Mouse (Mus musculus): ENCODE results near the gene Ip6k2. TPM values are rescaled to one million over a fixed set of nuclear protein-coding genes. Genes with fewer than 3 reads are reported as not detected.

Gene Ip6k2
- polyA plus RNA-seq (2015; fragmentation: Nextera tagmentation; extraction: Ambion mirVana), result 183 and 224 TPM in 2 replicates

DNA sequence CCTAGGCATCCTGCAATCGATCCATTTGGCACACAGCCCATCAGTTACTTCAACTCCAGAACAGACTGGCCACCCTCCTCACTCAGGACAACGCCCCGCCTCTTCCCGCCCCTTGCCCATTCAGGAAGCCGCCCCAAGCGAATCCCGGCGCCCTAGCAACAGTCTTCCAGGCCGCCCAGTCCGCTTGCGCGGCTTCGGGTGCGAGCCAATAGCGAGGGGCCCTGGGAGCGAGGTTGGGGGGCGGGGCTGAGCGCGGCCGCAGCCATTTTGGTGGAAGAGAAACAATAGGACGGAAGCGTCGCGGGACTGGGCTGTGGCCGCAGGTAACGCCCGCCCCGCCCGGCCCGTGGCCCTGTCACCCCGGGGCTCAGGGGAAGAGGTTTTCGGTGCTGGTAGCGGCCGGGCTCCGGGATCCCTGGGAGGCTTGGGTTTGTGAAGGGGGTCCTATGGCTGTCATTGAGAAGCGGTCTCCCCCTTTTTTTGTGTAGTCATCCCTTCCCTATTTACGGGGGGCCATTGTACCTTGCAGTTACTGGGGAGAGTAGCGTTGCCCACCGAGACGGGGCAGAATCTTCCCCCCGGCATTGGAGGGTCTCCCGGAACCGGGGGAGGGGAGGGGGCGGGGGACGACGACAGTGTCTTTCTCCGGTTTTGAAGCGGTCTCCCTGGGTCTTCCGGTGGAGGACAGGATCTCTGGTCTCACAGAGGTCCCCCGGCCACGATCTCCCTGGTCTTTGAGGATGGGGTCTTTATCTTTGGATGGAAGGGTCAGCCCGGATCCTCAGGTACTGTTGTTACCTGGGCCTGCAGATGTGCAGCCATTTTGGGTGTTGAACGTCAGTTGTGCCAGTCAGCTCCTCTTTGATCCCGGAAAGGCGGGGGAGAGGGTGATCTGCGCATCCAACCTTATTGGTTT, at the start of gene Ip6k2:
Gene Ip6k2 (plus strand): TSS at position 249 of the 916 bp plus-strand sequence.
- WGBS, result 0% methylated on average over 51 of the region's 56 CpGs
- peak; percentile 99 for ATAC-seq

DNA sequence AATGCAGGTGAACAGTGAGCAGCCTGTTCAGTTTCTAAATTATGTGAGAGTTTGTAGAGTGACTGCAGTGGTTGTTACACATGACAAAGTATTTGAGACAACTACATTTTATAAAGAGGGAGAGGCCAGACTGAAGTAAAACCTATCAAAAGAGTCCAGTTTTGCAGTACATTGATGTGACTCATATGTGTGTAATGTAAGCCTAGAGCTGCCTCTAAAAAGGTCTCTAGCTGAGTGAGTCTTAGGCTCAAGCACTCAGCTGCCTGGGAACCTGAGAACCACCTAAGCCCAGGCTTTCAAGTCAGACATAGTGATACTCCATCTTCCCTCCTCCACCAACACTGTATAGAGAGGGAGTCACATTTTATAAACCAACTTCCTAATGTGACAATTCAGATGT, 49.0 kb upstream of the Ip6k2 start:
- Histone ChIP-seq H3K4me2 (ENCODE audit: low read length) (no peak overlapping the region), H3K9me3 (ENCODE audit: control insufficient read depth, low read length) (no peaks in the 10 kb centered on the region), H3K27me3 (replicated peaks; ENCODE audit: control insufficient read depth, insufficient read depth, low read length) (no peaks in the 10 kb centered on the region), H3K36me3 (ENCODE audit: control insufficient read depth, insufficient read depth) (no peaks in the 10 kb centered on the region; the same call in 1 of the 2 replicates), H3K4me1 (replicated peaks; ENCODE audit: control insufficient read depth, insufficient read depth, low read length) (no peaks in the 10 kb centered on the region), H3K9ac (replicated peaks; ENCODE audit: low read depth, low read length) (no peak overlapping the region), H3K27ac (ENCODE audit: low read length) (no peak overlapping the region), H3K4me3 (replicated peaks; ENCODE audit: low read length) (no peak overlapping the region)
- no peak for ATAC-seq

More for the DNA sequence above, at the start of gene Ip6k2:
- Histone ChIP-seq H3K9me3 (ENCODE audit: control insufficient read depth, low read length) (no peaks in the 10 kb centered on the region), H3K36me3 (ENCODE audit: control insufficient read depth, insufficient read depth) (no peaks in the 10 kb centered on the region), H3K4me1 (replicated peaks; ENCODE audit: control insufficient read depth, insufficient read depth, low read length) (peaks cover 39% of the 10 kb centered on the region), H3K27me3 (replicated peaks; ENCODE audit: control insufficient read depth, insufficient read depth, low read length) (no peaks in the 10 kb centered on the region), H3K9ac (replicated peaks; ENCODE audit: low read depth, low read length) (peak within 1 kb of the TSS; percentile 100), H3K4me3 (replicated peaks; ENCODE audit: low read length) (peak within 1 kb of the TSS; percentile 94), H3K4me2 (ENCODE audit: low read length) (peak within 1 kb of the TSS; percentile 78), H3K27ac (ENCODE audit: low read length) (peak within 1 kb of the TSS; percentile 97)

DNA sequence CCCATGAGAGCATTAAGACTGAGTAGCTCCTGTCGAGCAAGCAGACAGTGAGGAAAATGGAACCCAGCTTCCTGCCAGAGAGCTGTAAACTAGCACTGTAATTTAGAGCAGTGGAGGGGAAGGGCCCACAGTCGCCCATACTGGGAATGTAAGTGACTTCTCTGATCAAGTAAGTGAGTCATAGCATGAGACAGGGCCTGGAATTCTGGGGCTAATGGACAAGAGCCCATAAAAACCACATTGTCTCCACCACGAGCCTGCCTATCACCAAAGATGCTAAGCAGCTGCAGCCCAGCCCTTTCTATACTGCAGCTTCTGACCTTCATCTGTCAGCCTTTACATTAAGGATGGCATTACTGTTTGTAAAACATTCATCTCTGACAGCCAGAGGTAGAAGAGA, 44.4 kb upstream of the Ip6k2 start:
- WGBS, result 65% methylated on average over 3 of the region's 3 CpGs

DNA sequence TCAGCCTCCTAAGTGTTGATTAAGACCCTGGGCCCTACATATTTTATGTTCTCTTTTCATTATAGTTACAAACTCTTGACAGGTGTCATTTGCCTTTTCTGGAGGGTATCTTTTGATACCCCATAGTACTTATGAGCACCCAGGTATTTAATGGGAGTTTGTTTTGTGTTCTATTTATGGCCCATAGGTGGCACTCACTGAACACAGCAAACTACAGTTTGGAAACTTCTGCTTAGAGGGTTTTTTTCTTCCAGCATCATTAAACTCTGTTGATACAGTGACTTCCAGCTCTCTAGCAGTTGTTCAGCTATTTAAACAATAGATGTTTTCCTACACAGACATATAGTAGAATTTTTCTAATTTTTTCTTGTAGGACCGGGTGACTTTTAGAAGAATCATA, 43.5 kb upstream of the Ip6k2 start:
- no peak for ATAC-seq
- Histone ChIP-seq H3K9me3 (ENCODE audit: control insufficient read depth, low read length) (no peaks in the 10 kb centered on the region), H3K36me3 (ENCODE audit: control insufficient read depth, insufficient read depth) (peaks cover 26% of the 10 kb centered on the region), H3K4me3 (replicated peaks; ENCODE audit: low read length) (no peak overlapping the region), H3K27ac (ENCODE audit: low read length) (no peak overlapping the region), H3K4me2 (ENCODE audit: low read length) (no peak overlapping the region), H3K4me1 (replicated peaks; ENCODE audit: control insufficient read depth, insufficient read depth, low read length) (no peaks in the 10 kb centered on the region), H3K27me3 (replicated peaks; ENCODE audit: control insufficient read depth, insufficient read depth, low read length) (no peaks in the 10 kb centered on the region), H3K9ac (replicated peaks; ENCODE audit: low read depth, low read length) (no peak overlapping the region)
- 93% methylated on average over 1 of the region's 1 CpGs for WGBS

More for the DNA sequence above, 44.4 kb upstream of the Ip6k2 start:
- H3K9me3 ChIP-seq (ENCODE audit: control insufficient read depth, low read length), result no peaks in the 10 kb centered on the region
- no peak overlapping the region for H3K9ac ChIP-seq (replicated peaks; ENCODE audit: low read depth, low read length)
- no peak for ATAC-seq
- no peaks in the 10 kb centered on the region for H3K27me3 ChIP-seq (replicated peaks; ENCODE audit: control insufficient read depth, insufficient read depth, low read length)
- H3K4me3 ChIP-seq (replicated peaks; ENCODE audit: low read length), result no peak overlapping the region
- no peak overlapping the region for H3K27ac ChIP-seq (ENCODE audit: low read length)
- H3K36me3 ChIP-seq (ENCODE audit: control insufficient read depth, insufficient read depth), result peaks cover 21% of the 10 kb centered on the region
- H3K4me2 ChIP-seq (ENCODE audit: low read length), result no peak overlapping the region
- no peaks in the 10 kb centered on the region for H3K4me1 ChIP-seq (replicated peaks; ENCODE audit: control insufficient read depth, insufficient read depth, low read length)

DNA sequence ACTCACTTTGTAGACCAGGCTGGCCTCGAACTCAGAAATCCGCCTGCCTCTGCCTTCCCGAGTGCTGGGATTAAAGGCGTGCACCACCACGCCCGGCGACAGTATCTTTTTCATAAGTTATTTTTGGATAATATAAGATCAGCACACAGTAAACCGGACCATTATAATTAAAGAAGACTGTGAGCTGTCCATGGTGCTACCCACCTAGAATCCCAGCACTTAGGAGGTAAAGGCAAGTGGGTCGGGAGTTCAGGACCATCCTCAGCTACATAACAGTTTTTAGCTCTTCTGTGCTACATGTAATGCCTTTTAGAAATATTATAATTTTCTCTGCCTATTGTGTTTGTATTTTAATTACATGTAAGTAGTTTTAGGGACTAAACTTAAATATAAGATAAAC, 41.5 kb upstream of the Ip6k2 start:
- H3K36me3 ChIP-seq (ENCODE audit: control insufficient read depth, insufficient read depth), result peaks cover 35% of the 10 kb centered on the region

DNA sequence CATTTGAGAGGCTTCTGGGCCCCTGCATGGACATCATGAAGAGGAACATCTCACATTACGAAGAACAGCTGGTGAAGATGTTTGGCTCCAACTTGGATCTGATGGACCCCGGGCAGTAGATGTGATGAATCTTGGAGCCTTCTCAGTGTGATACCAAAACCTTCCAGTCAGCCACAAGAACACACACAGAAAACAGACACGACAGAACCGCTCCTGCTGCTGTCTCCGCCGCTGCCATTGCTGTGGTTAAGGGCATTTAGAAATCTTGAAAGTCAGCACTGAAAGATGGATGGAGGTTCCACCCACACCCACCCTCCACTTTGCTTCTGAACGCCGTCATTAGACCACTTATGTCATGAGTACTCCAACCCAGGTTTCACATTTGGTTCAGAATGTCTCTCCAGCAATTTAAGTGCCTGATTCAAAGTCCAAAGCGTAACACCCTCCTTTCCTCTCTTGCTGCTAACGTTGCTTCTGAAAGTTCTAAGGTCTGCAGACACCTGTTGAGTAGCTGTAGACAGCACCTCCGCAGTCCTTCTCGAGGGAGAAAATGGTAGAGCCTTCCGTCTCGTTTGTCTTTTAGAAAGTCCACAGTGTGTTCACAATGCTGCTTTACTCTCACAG, 36.6 kb upstream of the Ip6k2 start:
- Histone ChIP-seq H3K27me3 (replicated peaks; ENCODE audit: control insufficient read depth, insufficient read depth, low read length) (no peaks in the 10 kb centered on the region), H3K9me3 (ENCODE audit: control insufficient read depth, low read length) (no peaks in the 10 kb centered on the region), H3K36me3 (ENCODE audit: control insufficient read depth, insufficient read depth) (peaks cover 31% of the 10 kb centered on the region), H3K4me2 (ENCODE audit: low read length) (no peak overlapping the region), H3K9ac (replicated peaks; ENCODE audit: low read depth, low read length) (no peak overlapping the region), H3K27ac (ENCODE audit: low read length) (no peak overlapping the region), H3K4me1 (replicated peaks; ENCODE audit: control insufficient read depth, insufficient read depth, low read length) (no peaks in the 10 kb centered on the region), H3K4me3 (replicated peaks; ENCODE audit: low read length) (no peak overlapping the region)
- no peak for ATAC-seq
- WGBS, result 90% methylated on average over 14 of the region's 14 CpGs

More for the DNA sequence above, 41.5 kb upstream of the Ip6k2 start:
- no peaks in the 10 kb centered on the region for H3K4me1 ChIP-seq (replicated peaks; ENCODE audit: control insufficient read depth, insufficient read depth, low read length)
- H3K9me3 ChIP-seq (ENCODE audit: control insufficient read depth, low read length), result no peaks in the 10 kb centered on the region
- H3K27ac ChIP-seq (ENCODE audit: low read length), result no peak overlapping the region
- 93% methylated on average over 9 of the region's 9 CpGs for WGBS
- no peak overlapping the region for H3K4me2 ChIP-seq (ENCODE audit: low read length)
- no peak for ATAC-seq
- H3K9ac ChIP-seq (replicated peaks; ENCODE audit: low read depth, low read length), result no peak overlapping the region
- no peak overlapping the region for H3K4me3 ChIP-seq (replicated peaks; ENCODE audit: low read length)
- no peaks in the 10 kb centered on the region for H3K27me3 ChIP-seq (replicated peaks; ENCODE audit: control insufficient read depth, insufficient read depth, low read length)

DNA sequence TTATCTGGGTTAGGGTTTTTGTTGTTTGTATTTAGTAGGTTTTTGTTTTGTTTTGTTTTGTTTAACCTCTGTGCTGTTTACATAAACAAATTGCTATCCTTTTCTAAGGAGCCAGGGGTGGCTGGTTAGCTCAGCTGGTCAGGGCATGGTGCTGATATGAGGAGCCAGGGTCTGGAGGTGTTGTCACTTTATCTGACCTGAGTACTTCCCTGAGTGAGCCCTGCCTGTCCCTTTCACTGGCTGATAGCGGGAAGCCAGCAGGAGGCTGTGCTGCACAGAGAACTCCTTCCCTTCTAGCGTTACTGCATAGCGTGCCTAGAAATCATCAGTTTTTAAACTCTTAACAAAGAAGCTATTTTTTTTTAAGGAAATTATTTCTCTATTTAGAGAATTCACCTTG, 35.9 kb upstream of the Ip6k2 start:
- no peaks in the 10 kb centered on the region for H3K9me3 ChIP-seq (ENCODE audit: control insufficient read depth, low read length)
- peaks cover 27% of the 10 kb centered on the region for H3K36me3 ChIP-seq (ENCODE audit: control insufficient read depth, insufficient read depth)
- H3K4me3 ChIP-seq (replicated peaks; ENCODE audit: low read length), result no peak overlapping the region
- no peaks in the 10 kb centered on the region for H3K4me1 ChIP-seq (replicated peaks; ENCODE audit: control insufficient read depth, insufficient read depth, low read length)
- H3K27me3 ChIP-seq (replicated peaks; ENCODE audit: control insufficient read depth, insufficient read depth, low read length), result no peaks in the 10 kb centered on the region
- no peak overlapping the region for H3K9ac ChIP-seq (replicated peaks; ENCODE audit: low read depth, low read length)
- H3K27ac ChIP-seq (ENCODE audit: low read length), result no peak overlapping the region
- 77% methylated on average over 3 of the region's 3 CpGs for WGBS
- ATAC-seq, result no peak
- H3K4me2 ChIP-seq (ENCODE audit: low read length), result no peak overlapping the region

DNA sequence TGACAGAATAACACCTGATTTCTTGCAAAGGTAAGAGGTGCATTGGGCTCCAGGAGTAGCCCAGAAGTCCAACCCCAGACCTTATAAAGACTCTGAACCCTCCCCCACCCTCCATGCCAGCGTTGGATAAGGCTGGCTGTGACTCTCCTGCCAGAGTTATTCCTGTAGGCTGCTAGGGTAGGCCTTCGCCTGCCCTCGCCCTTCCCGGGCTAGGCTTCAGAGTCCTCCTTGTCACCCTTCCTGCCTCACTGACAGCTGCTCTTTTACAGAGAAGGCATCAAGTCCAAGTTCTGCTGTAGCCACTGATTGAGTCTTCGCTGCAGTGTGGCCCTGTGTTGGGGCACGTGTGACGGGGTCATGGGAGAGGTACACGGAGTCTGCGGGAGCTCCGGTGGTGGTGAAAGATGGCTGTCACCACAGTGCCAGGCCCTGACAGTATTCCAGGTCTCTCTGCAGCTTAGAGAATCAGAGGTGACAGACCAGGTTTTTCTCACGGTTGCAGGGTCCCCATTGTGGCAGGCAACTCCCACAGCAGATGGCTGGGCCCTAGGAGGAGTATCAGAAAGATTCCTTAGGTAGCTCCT, 34.9 kb upstream of the Ip6k2 start:
- no peak overlapping the region for H3K27ac ChIP-seq (ENCODE audit: low read length)
- H3K9ac ChIP-seq (replicated peaks; ENCODE audit: low read depth, low read length), result no peak overlapping the region
- 83% methylated on average over 11 of the region's 11 CpGs for WGBS
- no peaks in the 10 kb centered on the region; the same call in 1 of the 2 replicates for H3K4me1 ChIP-seq (replicated peaks; ENCODE audit: control insufficient read depth, insufficient read depth, low read length)
- H3K27me3 ChIP-seq (replicated peaks; ENCODE audit: control insufficient read depth, insufficient read depth, low read length), result no peaks in the 10 kb centered on the region
- no peaks in the 10 kb centered on the region for H3K9me3 ChIP-seq (ENCODE audit: control insufficient read depth, low read length)
- H3K4me2 ChIP-seq (ENCODE audit: low read length), result no peak overlapping the region
- peaks cover 21% of the 10 kb centered on the region; the same call in 1 of the 2 replicates for H3K36me3 ChIP-seq (ENCODE audit: control insufficient read depth, insufficient read depth)
- H3K4me3 ChIP-seq (replicated peaks; ENCODE audit: low read length), result no peak overlapping the region
- no peak for ATAC-seq

DNA sequence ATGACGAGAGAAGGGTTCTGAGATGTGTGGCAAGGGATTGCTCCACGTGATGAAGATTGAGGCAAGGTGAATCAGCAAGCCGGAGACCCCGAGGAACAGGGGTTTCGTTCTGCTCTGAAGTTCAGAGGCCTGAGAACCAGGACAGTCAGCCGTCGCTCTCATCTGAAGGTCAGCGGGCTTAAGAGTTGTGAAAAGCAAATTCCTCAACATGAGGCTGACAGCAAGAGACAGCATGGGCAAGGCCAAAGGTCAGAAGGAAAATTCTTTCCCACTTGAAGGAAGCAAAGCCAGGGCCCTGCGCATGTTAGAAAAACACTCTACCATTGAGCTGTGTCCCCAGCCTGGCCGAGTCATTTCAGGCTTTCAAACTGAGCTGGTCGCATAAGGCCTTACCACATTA, 33.0 kb upstream of the Ip6k2 start:
- no peak overlapping the region for H3K9ac ChIP-seq (replicated peaks; ENCODE audit: low read depth, low read length)
- no peaks in the 10 kb centered on the region; the same call in 1 of the 2 replicates for H3K4me1 ChIP-seq (replicated peaks; ENCODE audit: control insufficient read depth, insufficient read depth, low read length)
- no peak for ATAC-seq
- no peaks in the 10 kb centered on the region for H3K9me3 ChIP-seq (ENCODE audit: control insufficient read depth, low read length)
- H3K27ac ChIP-seq (ENCODE audit: low read length), result no peak overlapping the region
- 94% methylated on average over 11 of the region's 11 CpGs for WGBS
- H3K4me3 ChIP-seq (replicated peaks; ENCODE audit: low read length), result no peak overlapping the region
- H3K27me3 ChIP-seq (replicated peaks; ENCODE audit: control insufficient read depth, insufficient read depth, low read length), result no peaks in the 10 kb centered on the region
- H3K4me2 ChIP-seq (ENCODE audit: low read length), result no peak overlapping the region
- peaks cover 10% of the 10 kb centered on the region; the same call in 1 of the 2 replicates for H3K36me3 ChIP-seq (ENCODE audit: control insufficient read depth, insufficient read depth)

All from forebrain, embryonic 16.5 days (tissue).